ENCODE assay signal across 26 mouse cellular contexts in genomic region chr14:59931412-59932058, GRCm38 (mm10).
A peak's percentile ranks its signal among the peaks of the same experiment; 100 is the strongest.
DNase-seq lines count a peak whose midpoint lies in the region; ATAC-seq and TF ChIP-seq lines count a peak whose summit lies in the region.
"Had no signal": no experiment of that assay in that cellular context is flagged by ENCODE, and none has a peak within 500 bp of the region (broad histone marks: within the 10 kb centered on the region; RNA-seq: fewer than 3 reads in every experiment).

No protein-coding gene starts in this region.

- H3K4me1 ChIP-seq in hindbrain, embryonic 14.5 days (replicated peaks; ENCODE audit: control insufficient read depth, insufficient read depth, low read length): no peaks in the 10 kb centered on the region
- no peaks in the 10 kb centered on the region for H3K4me1 ChIP-seq in hindbrain, postnatal 0 days (ENCODE audit: insufficient read depth, low read length)
- peaks cover 14% of the 10 kb centered on the region for H3K4me1 ChIP-seq in neural tube, embryonic 13.5 days (replicated peaks)
- H3K4me1 ChIP-seq in limb, embryonic 14.5 days (ENCODE audit: control insufficient read depth, insufficient read depth, low read length): peaks cover 33% of the 10 kb centered on the region
- H3K4me1 ChIP-seq in neural tube, embryonic 15.5 days: peaks cover 14% of the 10 kb centered on the region
- H3K4me1 ChIP-seq: forebrain, embryonic 13.5 days had no signal

- H3K36me3 ChIP-seq in hindbrain, embryonic 14.5 days (replicated peaks; ENCODE audit: control insufficient read depth, insufficient read depth): no peaks in the 10 kb centered on the region
- no peaks in the 10 kb centered on the region for H3K36me3 ChIP-seq in hindbrain, postnatal 0 days (ENCODE audit: insufficient read depth, low read length)
- H3K36me3 ChIP-seq in neural tube, embryonic 13.5 days: no peaks in the 10 kb centered on the region
- no peaks in the 10 kb centered on the region for H3K36me3 ChIP-seq in limb, embryonic 14.5 days (ENCODE audit: control insufficient read depth, insufficient read depth, low read length)
- H3K36me3 ChIP-seq in neural tube, embryonic 15.5 days: no peaks in the 10 kb centered on the region
- H3K36me3 ChIP-seq: forebrain, embryonic 10.5 days; G1E; heart, embryonic 12.5 days; heart, embryonic 15.5 days had no signal

- WGBS in hindbrain, embryonic 14.5 days: 81% methylated on average over 13 of the region's 13 CpGs
- WGBS in hindbrain, postnatal 0 days: 84% methylated on average over 13 of the region's 13 CpGs
- WGBS in neural tube, embryonic 13.5 days: 60% methylated on average over 13 of the region's 13 CpGs
- WGBS in limb, embryonic 14.5 days: 36% methylated on average over 13 of the region's 13 CpGs
- 55% methylated on average over 13 of the region's 13 CpGs for WGBS in neural tube, embryonic 15.5 days

- TF ChIP-seq POLR2A in limb, embryonic 14.5 days (IDR thresholded peaks at IDR 0.05; ENCODE audit: borderline replicate concordance, extremely low read depth, insufficient read depth, insufficient read length): no peak

- ATAC-seq in hindbrain, embryonic 14.5 days (ENCODE audit: low FRiP score): 0 out of 2 replicates have a peak, but pooled peaks have one; percentile 34
- ATAC-seq in hindbrain, postnatal 0 days: no peak
- peak; percentile 78 for ATAC-seq in neural tube, embryonic 13.5 days (ENCODE audit: low read depth)
- ATAC-seq in limb, embryonic 14.5 days (ENCODE audit: low FRiP score, low read depth): peak; percentile 68
- ATAC-seq in neural tube, embryonic 15.5 days (ENCODE audit: low FRiP score): peak; percentile 87
- ATAC-seq: forebrain, embryonic 13.5 days; forebrain, embryonic 16.5 days; Patski had no signal

- no peaks in the 10 kb centered on the region for H3K9me3 ChIP-seq in hindbrain, embryonic 14.5 days (ENCODE audit: control insufficient read depth, low read length)
- H3K9me3 ChIP-seq in hindbrain, postnatal 0 days (ENCODE audit: low read length): no peaks in the 10 kb centered on the region
- no peaks in the 10 kb centered on the region for H3K9me3 ChIP-seq in neural tube, embryonic 13.5 days
- no peaks in the 10 kb centered on the region for H3K9me3 ChIP-seq in limb, embryonic 14.5 days (ENCODE audit: control insufficient read depth, low read length)
- no peaks in the 10 kb centered on the region for H3K9me3 ChIP-seq in neural tube, embryonic 15.5 days (replicated peaks)
- H3K9me3 ChIP-seq: forebrain, embryonic 10.5 days; forebrain, embryonic 13.5 days; heart, embryonic 12.5 days; heart, embryonic 15.5 days had no signal

- no peak overlapping the region for H3K9ac ChIP-seq in hindbrain, embryonic 14.5 days
- H3K9ac ChIP-seq in hindbrain, postnatal 0 days (replicated peaks; ENCODE audit: low read length): no peak overlapping the region
- H3K9ac ChIP-seq in neural tube, embryonic 13.5 days: no peak overlapping the region
- H3K9ac ChIP-seq in limb, embryonic 14.5 days (ENCODE audit: low read depth, low read length, severe bottlenecking): no peak overlapping the region
- H3K9ac ChIP-seq in neural tube, embryonic 15.5 days (replicated peaks): no peak overlapping the region
- H3K9ac ChIP-seq: forebrain, embryonic 13.5 days; heart, embryonic 12.5 days; heart, embryonic 15.5 days had no signal

- H3K27ac ChIP-seq in hindbrain, embryonic 14.5 days: no peak overlapping the region
- H3K27ac ChIP-seq in hindbrain, postnatal 0 days: no peak overlapping the region
- peak overlapping the region; percentile 35; the same call in 1 of the 2 replicates for H3K27ac ChIP-seq in neural tube, embryonic 13.5 days (replicated peaks)
- H3K27ac ChIP-seq in limb, embryonic 14.5 days (replicated peaks; ENCODE audit: low read depth, low read length): no peak overlapping the region
- no peak overlapping the region for H3K27ac ChIP-seq in neural tube, embryonic 15.5 days (replicated peaks)
- H3K27ac ChIP-seq: forebrain, embryonic 10.5 days; forebrain, embryonic 13.5 days; heart, embryonic 15.5 days had no signal

- no peaks in the 10 kb centered on the region for H3K27me3 ChIP-seq in hindbrain, embryonic 14.5 days (ENCODE audit: control insufficient read depth, insufficient read depth, low read length)
- H3K27me3 ChIP-seq in hindbrain, postnatal 0 days (ENCODE audit: insufficient read depth, low read length): no peaks in the 10 kb centered on the region
- no peaks in the 10 kb centered on the region for H3K27me3 ChIP-seq in neural tube, embryonic 13.5 days
- no peaks in the 10 kb centered on the region; the same call in 1 of the 2 replicates for H3K27me3 ChIP-seq in limb, embryonic 14.5 days (ENCODE audit: control insufficient read depth, insufficient read depth, low read length)
- H3K27me3 ChIP-seq in neural tube, embryonic 15.5 days (replicated peaks): no peaks in the 10 kb centered on the region
- H3K27me3 ChIP-seq: forebrain, embryonic 13.5 days; heart, embryonic 12.5 days; heart, embryonic 15.5 days had no signal

- no peak for TF ChIP-seq CTCF in hindbrain, postnatal 0 days (IDR thresholded peaks at IDR 0.05; ENCODE audit: low read depth)

- no peak for DNase-seq in hindbrain, embryonic 14.5 days (ENCODE audit: low spot score)
- DNase-seq in hindbrain, postnatal 0 days (ENCODE audit: low spot score): no peak
- no peak for DNase-seq in neural tube, embryonic 10.5 days (ENCODE audit: extremely low spot score, low spot score)
- peak; percentile 78 for DNase-seq in limb, embryonic 14.5 days (ENCODE audit: low spot score)
- DNase-seq in heart, adult 8-10 months (ENCODE audit: low spot score): no peak
- DNase-seq in lung, postnatal 25 days (ENCODE audit: low spot score): no peak
- DNase-seq: adrenal gland, postnatal 10 days; adrenal gland, postnatal 36 days; B cell, adult 2 months; cerebellum, adult 18-20 months; cerebellum, adult 9-10 months; cerebellum, postnatal 14 days; gastrocnemius, postnatal 10 days; gastrocnemius, postnatal 36 days; heart, adult 11 months; heart, postnatal 10 days; heart, postnatal 36 days had no signal

- H3K4me2 ChIP-seq in hindbrain, embryonic 14.5 days (replicated peaks): no peak overlapping the region
- no peak overlapping the region for H3K4me2 ChIP-seq in hindbrain, postnatal 0 days (ENCODE audit: low read depth, low read length)
- H3K4me2 ChIP-seq in neural tube, embryonic 13.5 days: no peak overlapping the region
- H3K4me2 ChIP-seq in limb, embryonic 14.5 days (replicated peaks; ENCODE audit: low read depth, low read length, severe bottlenecking): peak overlapping the region; percentile 21; the same call in 1 of the 2 replicates
- H3K4me2 ChIP-seq in neural tube, embryonic 15.5 days: no peak overlapping the region
- H3K4me2 ChIP-seq: forebrain, embryonic 13.5 days; heart, embryonic 12.5 days; heart, embryonic 15.5 days had no signal

- no peak overlapping the region for H3K4me3 ChIP-seq in hindbrain, embryonic 14.5 days (replicated peaks; ENCODE audit: low read length)
- no peak overlapping the region for H3K4me3 ChIP-seq in hindbrain, postnatal 0 days (ENCODE audit: low read length)
- no peak overlapping the region for H3K4me3 ChIP-seq in neural tube, embryonic 13.5 days
- H3K4me3 ChIP-seq in limb, embryonic 14.5 days (replicated peaks; ENCODE audit: low read length): no peak overlapping the region
- no peak overlapping the region for H3K4me3 ChIP-seq in neural tube, embryonic 15.5 days (replicated peaks)
- H3K4me3 ChIP-seq: forebrain, embryonic 10.5 days; forebrain, embryonic 13.5 days; heart, embryonic 12.5 days; heart, embryonic 15.5 days had no signal
